Mouse (Mus musculus) ES-E14 (cell line): Measurements from ENCODE around the gene Hs6st3. TPM values are rescaled to one million over a fixed set of nuclear protein-coding genes. Genes with fewer than 3 reads are reported as not detected.

Source experiments
- DNase-seq: peaks from one replicate; pipeline ENCODE4 v3.0.0-alpha.2; 2013; ENCODE audit warnings: low read depth, low spot score
- H3K27ac ChIP-seq: 2 replicates; pipeline ENCODE4 v1.5.1; 2012; ENCODE audit warnings: low read depth, mild to moderate bottlenecking, low read length, moderate library complexity, mixed read lengths; ENCODE audit not compliant: poor library complexity, insufficient read depth, severe bottlenecking
- H3K36me3 ChIP-seq: 2 replicates; pipeline ENCODE4 v1.6.1; 2012; ENCODE audit warnings: mild to moderate bottlenecking, low read length, moderate library complexity, mixed read lengths; ENCODE audit not compliant: control insufficient read depth, poor library complexity, insufficient read depth, severe bottlenecking
- H3K4me1 ChIP-seq, 2 experiments: fragments of 150-350 bp in 1 of 2; sonication (generic) in 1 of 2; 2 replicates each; pipeline ENCODE4 v1.6.1; 2012; ENCODE audit warnings: low read length in 2 of 2, mild to moderate bottlenecking in 1 of 2, mixed read lengths in 1 of 2; ENCODE audit not compliant: control insufficient read depth in 2 of 2, insufficient read depth in 2 of 2, poor library complexity in 1 of 2
- H3K4me3 ChIP-seq, 2 experiments: fragments of 150-350 bp in 1 of 2; sonication (generic) in 1 of 2; 2 replicates each; pipeline ENCODE4 v1.5.1; 2012; ENCODE audit warnings: low read length in 2 of 2, low read depth in 1 of 2, mild to moderate bottlenecking in 1 of 2, mixed read lengths in 1 of 2; ENCODE audit not compliant: insufficient read depth in 1 of 2, poor library complexity in 1 of 2, severe bottlenecking in 1 of 2
- H3K9ac ChIP-seq: 2 replicates; pipeline ENCODE4 v1.6.1; 2012; ENCODE audit warnings: low read depth, mild to moderate bottlenecking, low read length, mixed read lengths; ENCODE audit not compliant: poor library complexity, insufficient read depth, severe bottlenecking
- H3K9me3 ChIP-seq: fragments of 150-350 bp; sonication (generic); 2 replicates; pipeline ENCODE4 v1.6.1; 2012; ENCODE audit warnings: low read depth, mild to moderate bottlenecking, low read length; ENCODE audit not compliant: control insufficient read depth, insufficient read depth
- CHD2 ChIP-seq: IDR thresholded peaks from 2 replicates; pipeline ENCODE4 v1.6.1; 2014; ENCODE audit warnings: mild to moderate bottlenecking, low read depth, low read length, inconsistent platforms
- HCFC1 ChIP-seq: IDR thresholded peaks from 2 replicates; pipeline ENCODE4 v1.6.1; 2012; ENCODE audit warnings: low read length, inconsistent platforms, borderline replicate concordance; ENCODE audit not compliant: insufficient read depth
- MAFK ChIP-seq: IDR thresholded peaks from 2 replicates; pipeline ENCODE4 v1.6.1; 2014; ENCODE audit warnings: mild to moderate bottlenecking, low read depth, low read length, inconsistent platforms; ENCODE audit not compliant: insufficient read depth
- ZC3H11A ChIP-seq: IDR thresholded peaks from 2 replicates; pipeline ENCODE4 v1.6.1; 2012; ENCODE audit warnings: low read depth, mild to moderate bottlenecking, inconsistent platforms, low read length, borderline replicate concordance
- ZNF384 ChIP-seq: IDR thresholded peaks from 2 replicates; pipeline ENCODE4 v1.6.1; 2012; ENCODE audit warnings: low read depth, low read length, inconsistent platforms
- in situ Hi-C, 2 experiments: fragments of 600-800 bp; cut with MboI; formaldehyde crosslinking; loops; one replicate each; pipeline ENCODE4 v1.15.1; 2025; ENCODE audit warnings: low sequenced_read_pairs in 2 of 2, inconsistent platforms in 1 of 2; ENCODE audit not compliant: unreplicated experiment in 2 of 2
- total RNA-seq: library from RNA; depleted of rRNA; stranded (reverse); fragments of 300-350 nt; gene quantifications from 2 replicates; pipeline ENCODE4 v1.2.3, GENCODE M21; 2012

Gene Hs6st3
- total RNA-seq, 1 experiment = 0.62 TPM

- no peaks in the 10 kb centered on the region for H3K36me3 ChIP-seq
- no peak overlapping the region for H3K27ac ChIP-seq
- no peak for TF ChIP-seq HCFC1
- TF ChIP-seq ZNF384 = no peak
- no peak for TF ChIP-seq MAFK
- TF ChIP-seq ZC3H11A = no peak
- TF ChIP-seq CHD2 = no peak
- H3K4me1 ChIP-seq = no peaks in the 10 kb centered on the region
- no peak for DNase-seq
- no peak overlapping the region for H3K9ac ChIP-seq
- H3K4me3 ChIP-seq = no peak overlapping the region
- H3K9me3 ChIP-seq = no peaks in the 10 kb centered on the region
- in situ Hi-C loops = no loop called here
Observed at GRCm38 (mm10) chr14:119798561-119798960, 660.4 kb downstream of the Hs6st3 start.

GRCm38 (mm10) chr14:119800856-119801255 lies 662.7 kb downstream of the Hs6st3 start:
- TF ChIP-seq ZC3H11A = no peak
- TF ChIP-seq MAFK = no peak
- TF ChIP-seq HCFC1 = no peak
- TF ChIP-seq ZNF384 = no peak
- TF ChIP-seq CHD2 = no peak
- no peak for DNase-seq
- Histone ChIP-seq H3K36me3 (no peaks in the 10 kb centered on the region), H3K9ac (no peak overlapping the region), H3K4me1 (no peaks in the 10 kb centered on the region), H3K4me3 (no peak overlapping the region), H3K27ac (no peak overlapping the region), H3K9me3 (no peaks in the 10 kb centered on the region)
- in situ Hi-C loops = no loop called here

GRCm38 (mm10) chr14:119813898-119814297 lies 675.8 kb downstream of the Hs6st3 start:
- no peaks in the 10 kb centered on the region for H3K36me3 ChIP-seq
- H3K4me1 ChIP-seq = no peaks in the 10 kb centered on the region
- in situ Hi-C loops = no loop called here

GRCm38 (mm10) chr14:119815616-119816015 lies 677.5 kb downstream of the Hs6st3 start:
- no peak for TF ChIP-seq ZC3H11A
- TF ChIP-seq ZNF384 = no peak
- TF ChIP-seq CHD2 = no peak
- no peak for TF ChIP-seq MAFK
- TF ChIP-seq HCFC1 = no peak

More at GRCm38 (mm10) chr14:119813898-119814297, 675.8 kb downstream of the Hs6st3 start:
- H3K9me3 ChIP-seq = no peaks in the 10 kb centered on the region
- no peak overlapping the region for H3K27ac ChIP-seq
- DNase-seq = no peak
- no peak overlapping the region for H3K4me3 ChIP-seq
- TF ChIP-seq CHD2 (no peak), MAFK (no peak), HCFC1 (no peak), ZC3H11A (no peak), ZNF384 (no peak)
- no peak overlapping the region for H3K9ac ChIP-seq

DNA sequence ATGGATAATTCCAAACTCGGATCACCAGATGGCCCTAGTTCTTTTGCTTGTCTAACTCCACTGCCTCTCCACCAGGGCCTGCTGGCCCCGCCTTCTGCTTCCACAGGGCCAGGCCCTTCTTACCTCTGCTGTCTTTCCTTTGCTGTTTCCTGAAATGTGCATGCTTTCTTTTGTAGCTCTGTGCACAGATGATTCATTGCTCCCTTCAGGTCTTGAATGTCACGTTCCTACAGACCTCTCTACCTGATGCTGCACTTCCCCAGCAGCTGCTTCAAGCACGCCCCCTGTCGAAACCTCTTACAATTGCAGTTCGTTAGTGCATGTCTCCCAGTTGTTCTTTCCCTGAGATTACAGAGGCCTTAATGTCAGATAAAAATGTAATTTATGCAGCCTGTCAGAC lies 682.4 kb downstream of the Hs6st3 start:
- in situ Hi-C loops = no loop called here
- TF ChIP-seq ZC3H11A (0 out of 2 replicates have a peak, but pooled peaks have one; percentile 30), ZNF384 (no peak), CHD2 (no peak)
- Histone ChIP-seq H3K36me3 (no peaks in the 10 kb centered on the region), H3K9me3 (no peaks in the 10 kb centered on the region), H3K9ac (no peak overlapping the region), H3K27ac (no peak overlapping the region), H3K4me3 (no peak overlapping the region), H3K4me1 (no peaks in the 10 kb centered on the region)
- DNase-seq = no peak

More at GRCm38 (mm10) chr14:119815616-119816015, 677.5 kb downstream of the Hs6st3 start:
- DNase-seq = no peak
- in situ Hi-C loops = no loop called here
- Histone ChIP-seq H3K36me3 (no peaks in the 10 kb centered on the region), H3K4me3 (no peak overlapping the region), H3K9me3 (no peaks in the 10 kb centered on the region), H3K4me1 (no peaks in the 10 kb centered on the region), H3K27ac (no peak overlapping the region), H3K9ac (no peak overlapping the region)
